Mouse (Mus musculus) adrenal gland, adult (tissue): Measurements from ENCODE around the gene Pcsk2.

Experiments used
- DNase-seq, 2 experiments: peaks; one replicate each; pipeline ENCODE4 v3.0.0; 2022 to 2023; ENCODE audit warnings: low spot score in 1 of 2; ENCODE audit not compliant: inconsistent age in 2 of 2

Gene Pcsk2

DNA sequence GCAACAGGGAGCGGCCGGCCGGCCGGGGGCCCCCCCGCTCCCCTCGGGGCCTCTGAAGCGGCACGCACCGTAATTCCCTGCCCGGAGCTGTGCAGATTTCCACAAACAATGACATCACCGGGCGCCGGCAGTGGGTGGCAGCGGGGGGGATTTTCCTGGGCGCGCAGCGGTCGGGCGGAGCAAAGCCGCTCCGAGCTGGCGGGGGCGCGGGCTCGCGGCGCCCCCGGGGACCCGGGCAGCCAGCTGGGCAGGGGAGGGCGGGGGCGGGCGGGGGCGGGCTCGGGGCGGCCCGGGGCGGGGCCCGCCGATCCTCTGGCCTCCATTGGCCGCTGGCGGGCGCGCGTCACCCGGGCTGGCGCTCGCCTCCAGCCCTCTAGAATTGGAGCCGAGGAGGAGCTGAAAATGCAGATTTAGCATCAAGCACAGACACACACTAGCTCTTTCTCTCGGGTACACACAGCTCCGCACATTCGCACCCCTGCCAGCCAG, at the start of gene Pcsk2:
Pcsk2 (plus strand) TSS at position 399 of the 489 bp plus-strand sequence.
- peak; percentile 69 to 84 for DNase-seq

DNA sequence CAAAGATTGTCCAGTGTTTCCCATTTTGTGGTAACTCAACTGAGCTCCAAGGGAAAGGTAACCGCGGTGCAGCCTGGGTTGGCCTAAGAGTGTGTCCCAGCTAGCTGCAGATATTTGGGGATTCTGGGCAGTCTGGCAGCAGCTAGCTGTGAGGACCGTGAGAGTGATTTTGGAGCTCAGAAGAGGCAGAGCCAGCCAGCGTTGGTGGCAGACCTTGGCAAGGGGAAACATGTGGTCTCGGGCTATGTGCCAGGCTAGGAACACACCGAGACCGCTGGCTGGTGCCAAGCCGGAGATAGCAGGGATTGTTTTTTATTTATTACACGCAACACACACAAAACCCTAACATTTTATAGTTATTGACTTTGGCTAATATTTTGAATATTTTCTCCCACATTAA, 45.1 kb upstream of the Pcsk2 start:
- peak in 1 of 2 experiments; percentile 35 for DNase-seq

GRCm38 (mm10) chr2:143501760-143502159, 44.2 kb upstream of the Pcsk2 start:
- DNase-seq, result no peak

DNA sequence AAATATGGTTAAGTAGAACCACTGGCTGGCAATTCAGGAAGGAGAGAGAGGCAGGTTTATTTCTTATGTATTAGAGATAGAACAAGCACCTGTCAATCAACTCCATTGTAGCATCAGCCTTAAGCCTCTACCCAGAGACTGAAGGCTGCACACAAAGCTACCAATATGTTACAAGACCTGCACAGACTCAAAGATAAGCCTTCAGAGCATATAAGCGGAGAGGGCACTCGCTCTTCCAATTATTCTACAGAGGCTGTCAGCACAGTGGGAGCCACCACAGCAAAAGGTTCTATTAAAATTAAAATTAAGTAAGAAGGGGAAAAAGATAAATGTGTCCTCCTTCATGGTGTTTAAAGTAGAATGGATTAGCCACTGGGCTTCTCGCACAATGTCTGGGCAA, 43.8 kb upstream of the Pcsk2 start:
- DNase-seq, result no peak

GRCm38 (mm10) chr2:143536485-143536884, 9.5 kb upstream of the Pcsk2 start:
- peak; percentile 52 to 79 for DNase-seq

GRCm38 (mm10) chr2:143545299-143545751, 631 bp upstream of the Pcsk2 start:
- DNase-seq, result peak in 1 of 2 experiments; percentile 13

- DNase-seq, result peak; percentile 31 to 82
Measured at GRCm38 (mm10) chr2:143546412-143547211, 656 bp downstream of the Pcsk2 start.

DNA sequence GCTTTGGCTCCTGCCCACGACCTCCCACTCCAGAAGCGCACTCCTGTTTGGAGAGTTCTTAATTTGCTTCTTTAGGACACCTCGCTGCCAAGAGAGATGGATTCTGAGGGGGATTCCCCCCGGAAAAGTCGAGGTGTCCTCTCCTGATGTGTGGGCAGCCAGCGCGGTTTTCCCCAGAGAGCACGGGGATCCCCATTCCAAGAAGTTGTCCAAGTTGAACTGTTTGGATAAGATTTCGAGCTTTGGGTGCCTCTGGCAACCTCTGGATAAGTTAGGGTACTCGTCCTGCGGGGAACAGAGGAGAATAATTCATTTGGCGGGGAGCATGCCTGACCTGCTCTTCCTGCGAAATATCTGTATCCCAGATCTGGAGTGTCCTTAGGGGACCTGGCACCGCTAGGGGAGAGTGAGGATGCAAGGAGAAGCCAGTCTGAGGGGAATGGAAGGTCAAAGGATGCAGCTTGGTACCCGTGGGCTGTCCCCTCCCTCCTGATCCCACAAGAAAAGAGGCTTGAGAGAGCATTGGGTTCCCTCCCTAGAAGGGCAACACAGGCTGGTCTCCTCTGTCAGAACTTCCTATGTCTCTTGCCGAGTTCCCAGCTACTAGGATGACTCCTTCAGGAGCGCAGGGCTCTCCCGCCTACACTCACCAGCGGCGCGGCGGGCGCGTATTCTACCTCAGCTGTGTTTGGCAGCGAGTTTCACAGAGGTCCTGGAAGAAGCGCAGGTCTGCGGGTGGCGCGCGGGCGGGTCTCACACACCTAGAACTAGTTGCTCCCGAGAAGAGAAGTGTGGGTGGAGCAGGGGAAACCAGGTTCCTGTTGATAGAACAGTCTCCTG, 1.5 kb downstream of the Pcsk2 start:
- no peak for DNase-seq

GRCm38 (mm10) chr2:143560384-143560783, 14.4 kb downstream of the Pcsk2 start:
- no peak for DNase-seq

DNA sequence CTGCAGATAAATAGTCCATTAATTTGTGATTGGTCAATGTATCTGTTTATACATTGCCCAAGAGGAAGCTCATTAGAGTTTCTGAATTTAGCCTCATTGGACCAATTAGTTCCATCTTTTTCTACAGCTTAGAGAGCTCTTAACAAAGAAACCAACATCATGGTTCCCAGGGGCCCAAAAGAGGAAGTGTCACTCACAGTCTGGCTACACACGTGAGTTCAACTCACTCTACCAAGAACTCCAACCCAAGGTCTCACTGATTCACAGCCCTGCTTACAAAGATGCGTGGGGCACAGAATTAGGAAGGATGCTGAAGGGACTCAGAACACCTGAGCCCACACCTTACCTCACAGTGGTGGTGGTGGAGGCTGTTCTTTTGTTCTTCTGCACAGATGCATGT, 19.1 kb downstream of the Pcsk2 start:
- no peak for DNase-seq

DNA sequence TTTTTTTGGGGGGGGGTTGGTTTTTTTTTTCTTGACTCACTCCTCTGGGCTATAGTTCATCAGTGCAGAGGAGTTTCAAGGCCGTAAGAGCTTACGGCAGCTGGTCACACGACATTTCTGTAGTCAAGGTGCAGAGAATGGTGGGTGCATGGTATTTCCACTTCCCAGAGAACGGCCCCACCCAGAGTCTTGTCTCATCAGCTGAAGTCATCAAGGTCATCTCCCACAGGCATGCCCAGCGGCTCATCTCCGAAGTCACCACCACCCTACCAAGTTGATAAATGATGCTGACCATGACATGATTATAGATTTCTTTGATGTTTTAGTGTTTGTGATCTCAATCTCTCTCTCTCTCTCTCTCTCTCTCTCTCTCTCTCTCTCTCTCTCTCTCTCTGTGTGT, 20.0 kb downstream of the Pcsk2 start:
- DNase-seq, result peak; percentile 62 to 78

- DNase-seq, result no peak
Measured at GRCm38 (mm10) chr2:143585341-143585740, 39.4 kb downstream of the Pcsk2 start.

DNA sequence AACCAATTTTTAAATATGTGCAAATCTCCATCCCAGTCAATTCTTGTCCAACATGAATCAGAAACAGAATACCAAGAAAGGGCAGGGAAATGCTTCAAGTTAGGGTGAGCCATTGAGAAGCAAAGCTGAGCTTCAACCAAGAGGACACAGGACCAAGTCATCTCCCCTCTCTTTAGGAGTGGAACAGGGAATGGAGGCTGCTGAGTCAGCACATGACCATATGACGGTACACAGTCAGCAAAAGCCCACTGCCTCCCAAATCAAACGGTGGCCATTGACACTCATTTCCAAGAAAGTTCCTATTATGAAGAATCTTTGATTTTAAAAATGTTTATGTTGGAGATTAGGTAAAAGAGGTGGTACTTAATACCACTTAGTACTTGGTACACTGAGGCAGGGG, 44.4 kb downstream of the Pcsk2 start:
- no peak for DNase-seq

- DNase-seq, result no peak
Measured at GRCm38 (mm10) chr2:143603071-143603470, 57.1 kb downstream of the Pcsk2 start.

- no peak for DNase-seq
Measured at GRCm38 (mm10) chr2:143603871-143604512, 58.0 kb downstream of the Pcsk2 start.

DNA sequence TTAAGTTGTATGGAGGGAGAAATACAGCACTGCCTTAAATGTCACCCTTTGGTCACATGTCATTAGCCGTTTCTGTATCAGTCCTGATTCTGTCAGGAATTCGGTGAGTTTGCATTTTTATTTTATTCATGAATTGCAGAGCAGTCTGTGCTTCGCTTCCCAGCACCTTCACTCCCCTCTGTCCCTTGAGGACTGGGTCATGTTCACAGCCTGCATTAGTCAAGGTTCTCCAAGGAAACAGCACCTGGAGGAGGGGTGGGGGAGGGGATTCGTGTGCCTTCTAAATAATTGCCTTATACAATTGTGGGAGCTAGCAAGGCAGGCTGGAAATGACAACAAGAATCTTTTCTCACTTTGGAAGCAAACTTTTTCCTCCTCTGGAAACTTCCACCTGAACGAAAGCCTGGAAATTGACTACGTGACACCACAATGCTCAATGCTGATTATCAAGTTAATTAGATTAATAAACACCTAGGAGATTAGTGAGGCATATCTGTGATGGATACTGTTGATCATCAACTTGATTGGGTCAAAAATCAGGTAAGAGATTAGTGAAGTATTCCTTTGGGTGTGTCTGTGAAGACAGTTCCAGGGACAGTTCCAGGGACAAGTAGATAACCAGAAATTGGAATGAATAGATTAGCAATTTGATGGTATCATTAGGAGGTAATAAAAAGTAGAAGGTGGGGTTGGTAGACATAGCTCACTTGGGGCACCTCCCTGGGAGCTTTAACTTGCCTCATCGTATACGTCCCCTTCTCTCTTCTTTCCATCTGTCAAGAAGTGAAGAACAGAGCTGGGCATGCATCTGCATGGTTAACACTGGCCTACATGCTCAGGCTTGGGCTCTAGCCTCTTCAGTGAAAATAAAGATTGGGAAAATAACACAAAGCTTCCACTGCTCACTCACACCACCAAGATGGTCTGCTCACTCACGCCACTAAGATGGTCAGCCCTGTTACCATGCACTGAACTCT, 64.7 kb downstream of the Pcsk2 start:
- DNase-seq, result no peak

- DNase-seq, result no peak
Measured at GRCm38 (mm10) chr2:143613466-143613865, 67.5 kb downstream of the Pcsk2 start.

GRCm38 (mm10) chr2:143614775-143615174, 68.8 kb downstream of the Pcsk2 start:
- DNase-seq, result no peak

DNA sequence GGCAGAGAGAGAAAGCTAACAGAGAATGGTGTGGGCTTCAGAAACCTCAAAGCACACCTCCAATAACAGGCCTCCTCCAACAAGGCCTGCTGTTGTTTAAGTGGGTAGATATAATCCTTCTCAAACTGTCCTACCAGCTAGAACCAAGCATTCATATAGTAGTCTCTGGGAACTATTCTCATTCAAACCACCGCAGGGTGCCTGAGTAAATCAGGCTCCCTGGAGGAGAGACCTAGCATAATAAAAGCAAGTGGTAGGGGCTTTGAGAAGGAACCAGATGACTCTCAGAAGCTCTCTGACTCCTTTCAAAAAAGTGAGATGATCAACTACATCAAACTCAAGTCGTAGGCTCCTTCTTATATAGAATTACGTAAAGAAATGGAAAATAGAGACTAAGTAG, 75.0 kb downstream of the Pcsk2 start:
- no peak for DNase-seq

GRCm38 (mm10) chr2:143623916-143624315, 78.0 kb downstream of the Pcsk2 start:
- DNase-seq, result no peak
